Mouse (Mus musculus) lung, embryonic 14.5 days (tissue): ENCODE data around the gene Gm12184. TPM values are rescaled to one million over a fixed set of nuclear protein-coding genes. Genes with fewer than 3 reads are reported as not detected.

ENCODE experiments used
- ATAC-seq: fragments of 200-750 bp; cut with Nextera tagmentation; 2 replicates; pipeline ENCODE4 v1.8.0; 2017; ENCODE audit warnings: mild to moderate bottlenecking, moderate TSS enrichment, moderate library complexity; ENCODE audit not compliant: insufficient read depth
- DNase-seq: peaks from one replicate; pipeline ENCODE4 v3.0.0-alpha.2; 2015
- H3K27ac ChIP-seq: fragments of 300-500 bp; sonication (generic); 2 replicates; pipeline ENCODE4 v1.5.1; 2014; ENCODE audit warnings: low read depth, mild to moderate bottlenecking, moderate library complexity
- H3K27me3 ChIP-seq: fragments of 300-500 bp; sonication (generic); 2 replicates; pipeline ENCODE4 v1.6.1; 2014; ENCODE audit warnings: low read length, control low read depth; ENCODE audit not compliant: insufficient read depth
- H3K36me3 ChIP-seq: fragments of 300-500 bp; sonication (generic); 2 replicates; pipeline ENCODE4 v1.6.1; 2014; ENCODE audit warnings: control low read depth; ENCODE audit not compliant: insufficient read depth
- H3K4me1 ChIP-seq: fragments of 300-500 bp; sonication (generic); 2 replicates; pipeline ENCODE4 v1.6.1; 2014; ENCODE audit warnings: antibody characterized with exemption, control low read depth; ENCODE audit not compliant: insufficient read depth
- H3K4me2 ChIP-seq: fragments of 300-500 bp; sonication (generic); 2 replicates; pipeline ENCODE4 v1.6.1; 2014; ENCODE audit warnings: mild to moderate bottlenecking
- H3K4me3 ChIP-seq: fragments of 300-500 bp; sonication (generic); 2 replicates; pipeline ENCODE4 v1.5.1; 2014; ENCODE audit warnings: low read depth, low read length
- H3K9ac ChIP-seq: fragments of 300-500 bp; sonication (generic); 2 replicates; pipeline ENCODE4 v1.6.1; 2014
- H3K9me3 ChIP-seq: fragments of 300-500 bp; sonication (generic); 2 replicates; pipeline ENCODE4 v1.6.1; 2016; ENCODE audit warnings: low read depth, low read length, control low read depth
- CTCF ChIP-seq: IDR thresholded peaks from 2 replicates; pipeline ENCODE4 v1.5.1; 2016; ENCODE audit warnings: antibody characterized with exemption, low read depth
- WGBS: fragments of 180-500 bp; shearing (Covaris S2); extraction: QIAGEN DNeasy Blood & Tissue Kit; methylation state at CpG from one replicate; pipeline ENCODE4 v1.1.7; 2014; 5-methylcytosine and 5-hydroxymethylcytosine counted together
- polyA plus RNA-seq: library from polyadenylated mRNA; unstranded; fragments of >200 nt; fragmentation: Nextera tagmentation; extraction: Ambion mirVana; gene quantifications from 2 replicates; pipeline ENCODE4 v1.2.1, GENCODE M21; 2014

Gm12184 gene
- polyA plus RNA-seq, 1 experiment from 2014 or later, result 11.8 TPM

DNA sequence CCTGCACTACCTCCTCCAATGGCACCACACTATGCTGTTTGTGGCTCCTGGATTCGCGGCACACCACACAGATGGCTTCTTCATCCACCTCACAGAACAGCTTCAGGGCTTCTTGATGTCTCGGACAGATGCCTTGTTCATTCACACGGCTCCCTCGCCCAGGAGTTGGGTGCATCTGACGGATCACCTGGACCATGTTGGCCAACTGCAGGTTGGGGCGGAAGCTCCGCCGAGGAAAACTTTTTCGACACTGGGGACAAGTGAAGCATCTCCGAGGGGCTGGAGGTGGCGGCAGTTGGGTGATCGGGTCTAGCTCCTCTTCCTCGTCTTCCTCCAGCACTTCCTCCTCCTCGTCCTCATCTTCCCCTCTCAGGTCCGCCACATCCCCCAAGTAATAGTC, 10.6 kb downstream of the Gm12184 start:
- H3K27me3 ChIP-seq, result no peaks in the 10 kb centered on the region
- 65% methylated on average over 16 of the region's 16 CpGs for WGBS
- peak overlapping the region; percentile 68 for H3K4me2 ChIP-seq
- peak overlapping the region; percentile 74 for H3K4me3 ChIP-seq
- H3K4me1 ChIP-seq, result no peaks in the 10 kb centered on the region
- no peak for DNase-seq
- TF ChIP-seq CTCF, result no peak
- peak overlapping the region; percentile 74 for H3K9ac ChIP-seq
- H3K9me3 ChIP-seq, result no peaks in the 10 kb centered on the region
- H3K27ac ChIP-seq, result no peak overlapping the region; the same call in 1 of the 2 replicates
- peaks cover 35% of the 10 kb centered on the region for H3K36me3 ChIP-seq
- ATAC-seq, result no peak

DNA sequence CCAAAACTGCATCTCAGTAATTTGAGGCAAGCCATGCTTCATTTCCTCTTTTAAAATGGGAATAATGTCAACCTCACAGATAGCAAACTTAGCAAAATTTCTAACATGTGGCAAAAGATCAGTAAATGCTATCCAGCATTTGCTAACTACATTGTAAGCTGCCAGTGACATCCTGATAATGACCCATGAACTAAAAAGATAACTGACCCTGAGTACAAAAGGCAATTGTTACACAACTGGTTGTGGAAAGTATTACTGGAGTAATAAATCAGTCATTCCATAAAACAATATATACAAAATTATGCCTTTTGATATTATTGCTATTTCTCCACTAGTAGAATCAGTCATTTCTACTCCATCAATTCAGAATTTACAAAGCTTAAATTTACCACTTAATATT, 12.7 kb downstream of the Gm12184 start:
- Histone ChIP-seq H3K36me3 (peaks cover 56% of the 10 kb centered on the region), H3K4me1 (no peaks in the 10 kb centered on the region), H3K9me3 (no peaks in the 10 kb centered on the region), H3K27me3 (no peaks in the 10 kb centered on the region), H3K4me3 (no peak overlapping the region), H3K4me2 (no peak overlapping the region), H3K9ac (no peak overlapping the region), H3K27ac (no peak overlapping the region)
- ATAC-seq (no peak), DNase-seq (no peak)
- TF ChIP-seq CTCF, result no peak

DNA sequence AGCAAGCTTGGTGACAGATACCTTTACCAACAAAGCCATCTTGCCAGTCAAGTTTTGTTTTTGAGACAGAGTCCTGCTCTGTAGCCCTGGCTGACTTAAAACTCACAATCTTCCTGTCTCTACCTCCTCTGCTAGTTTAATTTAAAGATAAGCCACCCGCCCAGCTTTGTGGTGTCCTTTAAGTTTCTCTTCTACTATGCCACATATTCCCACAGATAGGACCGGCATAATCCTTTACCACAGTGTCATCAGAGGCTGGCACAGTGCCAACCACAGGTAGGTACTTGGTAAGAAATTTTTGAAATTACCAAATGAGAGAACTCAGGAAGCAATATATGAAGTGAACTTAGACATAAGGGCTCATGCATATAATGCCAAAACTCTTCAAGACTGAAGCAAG, 16.3 kb downstream of the Gm12184 start:
- Histone ChIP-seq H3K4me2 (no peak overlapping the region), H3K27ac (no peak overlapping the region), H3K4me3 (no peak overlapping the region), H3K9me3 (no peaks in the 10 kb centered on the region), H3K4me1 (no peaks in the 10 kb centered on the region), H3K36me3 (peaks cover 85% of the 10 kb centered on the region), H3K9ac (no peak overlapping the region), H3K27me3 (no peaks in the 10 kb centered on the region)
- 74% methylated on average over 2 of the region's 2 CpGs for WGBS
- ATAC-seq, result no peak
- no peak for DNase-seq
- no peak for TF ChIP-seq CTCF

DNA sequence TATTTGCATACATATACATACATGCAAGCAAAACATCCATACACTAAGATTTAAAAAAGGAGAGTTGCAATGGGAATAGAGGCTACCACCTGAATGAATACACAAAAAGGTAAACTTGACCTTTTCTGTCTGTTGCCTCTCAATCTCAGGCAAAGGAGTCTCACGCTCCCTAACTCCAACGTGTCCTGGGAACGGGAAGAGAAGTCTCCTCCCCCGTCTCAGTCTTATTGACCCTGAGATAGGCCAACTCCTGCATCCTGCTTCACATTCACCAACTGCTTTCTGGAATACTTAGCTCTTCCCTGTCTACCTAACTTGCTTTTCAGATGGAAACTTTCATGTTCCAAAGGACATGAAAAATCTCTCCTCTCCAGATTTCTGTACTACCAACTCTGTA, 17.0 kb downstream of the Gm12184 start:
- 50% methylated on average over 4 of the region's 4 CpGs for WGBS
- H3K4me3 ChIP-seq, result no peak overlapping the region
- no peak overlapping the region for H3K4me2 ChIP-seq
- ATAC-seq (no peak), DNase-seq (no peak)
- no peak overlapping the region for H3K27ac ChIP-seq
- no peak for TF ChIP-seq CTCF
- no peaks in the 10 kb centered on the region for H3K4me1 ChIP-seq
- peaks cover 91% of the 10 kb centered on the region for H3K36me3 ChIP-seq
- no peaks in the 10 kb centered on the region for H3K27me3 ChIP-seq
- H3K9me3 ChIP-seq, result no peaks in the 10 kb centered on the region
- H3K9ac ChIP-seq, result no peak overlapping the region

DNA sequence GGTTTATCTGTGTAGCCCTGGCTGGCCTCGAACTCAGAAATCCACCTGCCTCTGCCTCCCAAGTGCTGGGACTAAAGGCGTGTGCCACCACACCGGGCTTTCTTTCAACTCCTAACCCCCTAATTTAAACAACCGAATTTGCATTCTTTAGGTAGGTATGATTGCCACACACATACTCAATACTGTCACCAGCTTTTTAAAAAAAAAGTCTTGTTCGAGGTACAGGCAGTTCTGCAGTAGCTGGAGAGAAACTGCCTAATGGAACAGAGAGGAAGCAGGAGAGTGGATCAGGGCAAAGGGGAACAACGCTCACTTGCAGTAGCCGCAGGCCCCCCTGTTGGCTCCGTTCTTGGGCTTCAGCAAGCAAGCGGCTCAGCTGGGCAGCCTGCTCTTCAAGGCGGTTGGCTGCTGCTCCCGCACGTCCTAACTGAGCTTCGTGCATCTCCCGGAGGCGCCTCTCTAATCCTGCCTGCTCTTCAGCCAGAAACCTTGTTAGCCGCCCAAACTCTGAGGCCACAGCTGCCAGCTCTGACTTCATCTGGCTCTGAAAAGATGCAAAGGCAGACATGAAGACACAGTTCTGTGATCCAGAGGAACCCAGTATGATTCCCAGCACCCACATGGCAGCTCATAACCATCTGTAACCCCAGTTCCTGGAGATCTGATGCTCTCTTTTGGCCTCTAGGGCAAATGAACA, 17.6 kb downstream of the Gm12184 start:
- Histone ChIP-seq H3K4me3 (no peak overlapping the region), H3K27me3 (no peaks in the 10 kb centered on the region), H3K9me3 (no peaks in the 10 kb centered on the region), H3K4me2 (no peak overlapping the region), H3K9ac (no peak overlapping the region), H3K27ac (no peak overlapping the region), H3K36me3 (peaks cover 97% of the 10 kb centered on the region), H3K4me1 (no peaks in the 10 kb centered on the region)
- peak; percentile 21 for DNase-seq
- 58% methylated on average over 16 of the region's 16 CpGs for WGBS
- no peak for ATAC-seq
- TF ChIP-seq CTCF, result no peak

DNA sequence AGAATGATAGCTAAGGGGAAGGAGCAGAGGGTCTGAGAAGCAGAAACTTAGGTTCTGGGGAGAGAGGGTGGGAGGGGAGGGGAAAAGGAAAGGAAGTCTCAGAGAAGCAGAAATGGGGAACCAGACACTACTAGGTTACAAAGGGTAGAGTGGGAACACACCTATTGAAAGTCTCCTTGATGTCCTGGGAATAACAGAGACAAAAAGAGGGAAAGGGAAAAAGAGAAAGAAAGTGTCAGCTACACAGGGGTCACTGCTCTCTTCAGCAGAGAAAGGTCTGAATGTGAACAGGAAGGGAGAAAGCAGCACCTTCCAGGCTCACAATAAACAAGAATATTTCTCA, 18.2 kb downstream of the Gm12184 start:
- DNase-seq (no peak), ATAC-seq (no peak)
- Histone ChIP-seq H3K27me3 (no peaks in the 10 kb centered on the region), H3K36me3 (peaks cover 100% of the 10 kb centered on the region), H3K9ac (no peak overlapping the region), H3K9me3 (no peaks in the 10 kb centered on the region), H3K4me3 (no peak overlapping the region), H3K4me1 (no peaks in the 10 kb centered on the region), H3K4me2 (no peak overlapping the region), H3K27ac (no peak overlapping the region)
- TF ChIP-seq CTCF, result no peak

DNA sequence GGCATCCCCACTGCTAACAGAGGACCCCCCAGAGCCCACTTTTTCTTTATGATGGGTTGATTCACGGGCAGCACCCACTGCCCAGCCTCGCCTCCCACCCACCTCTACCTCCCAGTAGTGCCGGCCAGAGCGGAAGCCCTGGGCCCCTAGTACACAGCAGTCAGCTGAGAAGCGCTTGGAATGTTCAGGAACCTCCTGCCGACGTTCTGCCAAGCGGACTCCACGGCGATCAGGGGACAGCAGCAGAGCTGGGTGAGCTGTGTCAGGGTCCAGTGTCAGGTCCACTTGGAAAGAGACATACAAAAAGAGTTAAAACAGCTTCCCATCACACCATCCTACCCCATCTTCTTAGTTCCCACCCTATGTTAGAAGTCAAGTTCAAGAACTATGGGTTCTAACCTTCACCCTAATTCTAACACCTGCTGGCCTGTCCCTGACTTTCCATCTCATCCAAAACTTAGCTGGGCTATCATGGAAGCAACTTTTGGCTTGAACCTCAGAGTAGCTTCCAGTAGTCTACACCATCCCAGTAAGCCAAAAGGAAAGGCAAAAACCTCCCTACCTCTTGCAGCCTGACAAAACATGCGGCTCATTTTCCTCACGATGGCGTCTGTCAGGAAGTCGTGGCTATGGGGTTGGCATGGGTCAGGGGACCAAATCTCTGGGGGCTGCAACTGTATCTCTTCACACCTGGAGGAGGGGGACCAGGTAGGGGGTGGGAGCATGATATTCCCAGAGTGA, 18.7 kb downstream of the Gm12184 start:
- WGBS, result 57% methylated on average over 14 of the region's 14 CpGs
- Histone ChIP-seq H3K9ac (no peak overlapping the region), H3K36me3 (peaks cover 100% of the 10 kb centered on the region), H3K27ac (no peak overlapping the region), H3K4me3 (no peak overlapping the region), H3K4me1 (no peaks in the 10 kb centered on the region), H3K4me2 (no peak overlapping the region), H3K27me3 (no peaks in the 10 kb centered on the region), H3K9me3 (no peaks in the 10 kb centered on the region)
- no peak for TF ChIP-seq CTCF
- ATAC-seq (peak; percentile 38; the same call in 1 of the 2 replicates), DNase-seq (no peak)
